Mouse (Mus musculus) cortical plate, adult 2 months (tissue): ENCODE data around the gene Dhdds.

Experiments used
- CTCF ChIP-seq: fragments of 200-500 bp; IDR thresholded peaks from 2 replicates; pipeline ENCODE4 v1.5.1; 2011; ENCODE audit warnings: mild to moderate bottlenecking, control low read depth, low read length; ENCODE audit not compliant: insufficient read depth; ENCODE audit errors: extremely low read depth
- POLR2A ChIP-seq: fragments of 200-500 bp; IDR thresholded peaks from 2 replicates; pipeline ENCODE4 v1.6.1; 2011; ENCODE audit warnings: mild to moderate bottlenecking, low read length, control low read depth; ENCODE audit not compliant: insufficient read depth; ENCODE audit errors: extremely low read depth

GRCm38 (mm10) chr4:134012858-134013528, 12.3 kb upstream of the Dhdds start:
- TF ChIP-seq POLR2A (no peak), CTCF (no peak)
